Mouse (Mus musculus): ENCODE measurements around the gene Lgi4.

GRCm38 (mm10) chr7:31097583-31098248, 38.6 kb downstream of the Lgi4 start:
- no peak for TF ChIP-seq POLR2A (IDR thresholded peaks at IDR 0.05; ENCODE audit: insufficient read length, low read depth)
- TF ChIP-seq E2F4 (IDR thresholded peaks at IDR 0.05; ENCODE audit: insufficient read depth), result no peak
- no peak for TF ChIP-seq MYOG (IDR thresholded peaks at IDR 0.05; ENCODE audit: control insufficient read depth in 1 of 3, insufficient read depth in 1 of 3, insufficient read length in 2 of 3, low read depth in 2 of 3)
- TF ChIP-seq SRF (IDR thresholded peaks at IDR 0.05; ENCODE audit: control insufficient read depth, insufficient read length, low read depth), result no peak
- no peak for TF ChIP-seq POLR2AphosphoS2 (IDR thresholded peaks at IDR 0.05; ENCODE audit: insufficient read length, low read depth)
- no peak for TF ChIP-seq CEBPB (IDR thresholded peaks at IDR 0.05; ENCODE audit: insufficient read depth, poor library complexity, severe bottlenecking)
- no peak for TF ChIP-seq MYOD1 (IDR thresholded peaks at IDR 0.05; ENCODE audit: control insufficient read depth in 1 of 3, insufficient read length in 2 of 3, low read depth in 2 of 3)
- no peak for TF ChIP-seq USF1 (IDR thresholded peaks at IDR 0.05; ENCODE audit: low read depth)
- no peak for TF ChIP-seq MAX (IDR thresholded peaks at IDR 0.05; ENCODE audit: low read depth)
- TF ChIP-seq TCF12 (IDR thresholded peaks at IDR 0.05; ENCODE audit: insufficient read depth, poor library complexity, severe bottlenecking), result no peak
